Mouse (Mus musculus): ENCODE data around the gene Tenm2. TPM values are rescaled to one million over a fixed set of nuclear protein-coding genes. Genes with fewer than 3 reads are reported as not detected.

Tenm2 gene
- polyA plus RNA-seq, 1 experiment from 2014 or later: 1.5 TPM

- no peak overlapping the region for H3K4me3 ChIP-seq (ENCODE audit: low read depth, low read length)
- H3K27me3 ChIP-seq (ENCODE audit: control insufficient read depth, insufficient read depth, low read length): no peaks in the 10 kb centered on the region
- DNase-seq (ENCODE audit: low spot score): no peak
- no peaks in the 10 kb centered on the region for H3K4me1 ChIP-seq (ENCODE audit: control insufficient read depth, insufficient read depth, low read length)
- H3K4me2 ChIP-seq (ENCODE audit: low read depth, low read length): no peak overlapping the region
- no peak for ATAC-seq (replicated peaks; ENCODE audit: insufficient number of reproducible peaks, low FRiP score, low TSS enrichment, low read depth)
- no peaks in the 10 kb centered on the region for H3K9me3 ChIP-seq (replicated peaks; ENCODE audit: control insufficient read depth, low read length)
- no peaks in the 10 kb centered on the region for H3K36me3 ChIP-seq (replicated peaks; ENCODE audit: control insufficient read depth, insufficient read depth, low read depth, low read length)
- WGBS: 60% methylated on average over 11 of the region's 11 CpGs
- H3K9ac ChIP-seq (replicated peaks; ENCODE audit: low read length): no peak overlapping the region
- no peak overlapping the region for H3K27ac ChIP-seq (replicated peaks; ENCODE audit: low read depth, low read length)
These were observed 1155.0 kb downstream of the Tenm2 start for GRCm38 (mm10) chr11:36080766-36081165.

- no peak for ATAC-seq (replicated peaks; ENCODE audit: insufficient number of reproducible peaks, low FRiP score, low TSS enrichment, low read depth)
These were observed 1157.4 kb downstream of the Tenm2 start for GRCm38 (mm10) chr11:36078391-36078790.

DNA sequence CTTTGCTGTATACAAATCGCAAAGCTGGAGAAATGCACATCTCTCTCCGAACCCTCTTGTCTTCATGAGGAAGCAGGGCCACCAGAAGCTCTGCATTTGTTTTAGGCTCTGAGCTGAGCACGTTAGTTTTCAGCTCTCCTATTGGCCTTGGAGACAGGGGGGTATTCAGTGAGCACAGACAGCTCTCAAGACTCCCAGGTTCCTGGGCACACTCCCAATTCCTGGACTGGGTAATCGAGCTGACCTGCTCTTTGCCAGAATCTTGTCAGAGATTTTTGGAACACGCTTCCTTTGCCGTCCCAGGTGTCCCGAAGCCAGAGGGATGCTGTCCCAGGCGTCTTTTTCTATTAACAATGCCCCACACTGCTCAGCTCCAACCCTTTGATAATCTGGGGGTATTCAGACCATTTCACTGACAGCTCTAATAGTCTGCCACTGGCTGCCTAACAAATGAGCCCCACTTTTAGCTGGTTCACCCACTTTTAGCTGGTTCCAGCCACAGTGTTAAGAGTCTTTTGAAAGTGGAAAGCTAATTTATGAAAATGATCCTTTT is 1161.7 kb downstream of the Tenm2 start:
- no peak for DNase-seq (ENCODE audit: low spot score)
- no peaks in the 10 kb centered on the region for H3K4me1 ChIP-seq (ENCODE audit: control insufficient read depth, insufficient read depth, low read length)
- WGBS: 66% methylated on average over 8 of the region's 8 CpGs
- H3K4me3 ChIP-seq (ENCODE audit: low read depth, low read length): no peak overlapping the region
- H3K4me2 ChIP-seq (ENCODE audit: low read depth, low read length): no peak overlapping the region
- no peaks in the 10 kb centered on the region for H3K36me3 ChIP-seq (replicated peaks; ENCODE audit: control insufficient read depth, insufficient read depth, low read depth, low read length)
- ATAC-seq (replicated peaks; ENCODE audit: insufficient number of reproducible peaks, low FRiP score, low TSS enrichment, low read depth): no peak
- H3K27me3 ChIP-seq (ENCODE audit: control insufficient read depth, insufficient read depth, low read length): no peaks in the 10 kb centered on the region
- H3K9me3 ChIP-seq (replicated peaks; ENCODE audit: control insufficient read depth, low read length): no peaks in the 10 kb centered on the region
- no peak overlapping the region for H3K27ac ChIP-seq (replicated peaks; ENCODE audit: low read depth, low read length)
- no peak overlapping the region for H3K9ac ChIP-seq (replicated peaks; ENCODE audit: low read length)

More at GRCm38 (mm10) chr11:36078391-36078790, 1157.4 kb downstream of the Tenm2 start:
- H3K4me2 ChIP-seq (ENCODE audit: low read depth, low read length): no peak overlapping the region
- H3K4me1 ChIP-seq (ENCODE audit: control insufficient read depth, insufficient read depth, low read length): no peaks in the 10 kb centered on the region
- no peak overlapping the region for H3K4me3 ChIP-seq (ENCODE audit: low read depth, low read length)
- H3K27me3 ChIP-seq (ENCODE audit: control insufficient read depth, insufficient read depth, low read length): no peaks in the 10 kb centered on the region
- 86% methylated on average over 7 of the region's 7 CpGs for WGBS
- H3K9me3 ChIP-seq (replicated peaks; ENCODE audit: control insufficient read depth, low read length): no peaks in the 10 kb centered on the region
- H3K36me3 ChIP-seq (replicated peaks; ENCODE audit: control insufficient read depth, insufficient read depth, low read depth, low read length): no peaks in the 10 kb centered on the region
- H3K27ac ChIP-seq (replicated peaks; ENCODE audit: low read depth, low read length): no peak overlapping the region
- DNase-seq (ENCODE audit: low spot score): no peak
- no peak overlapping the region for H3K9ac ChIP-seq (replicated peaks; ENCODE audit: low read length)

DNA sequence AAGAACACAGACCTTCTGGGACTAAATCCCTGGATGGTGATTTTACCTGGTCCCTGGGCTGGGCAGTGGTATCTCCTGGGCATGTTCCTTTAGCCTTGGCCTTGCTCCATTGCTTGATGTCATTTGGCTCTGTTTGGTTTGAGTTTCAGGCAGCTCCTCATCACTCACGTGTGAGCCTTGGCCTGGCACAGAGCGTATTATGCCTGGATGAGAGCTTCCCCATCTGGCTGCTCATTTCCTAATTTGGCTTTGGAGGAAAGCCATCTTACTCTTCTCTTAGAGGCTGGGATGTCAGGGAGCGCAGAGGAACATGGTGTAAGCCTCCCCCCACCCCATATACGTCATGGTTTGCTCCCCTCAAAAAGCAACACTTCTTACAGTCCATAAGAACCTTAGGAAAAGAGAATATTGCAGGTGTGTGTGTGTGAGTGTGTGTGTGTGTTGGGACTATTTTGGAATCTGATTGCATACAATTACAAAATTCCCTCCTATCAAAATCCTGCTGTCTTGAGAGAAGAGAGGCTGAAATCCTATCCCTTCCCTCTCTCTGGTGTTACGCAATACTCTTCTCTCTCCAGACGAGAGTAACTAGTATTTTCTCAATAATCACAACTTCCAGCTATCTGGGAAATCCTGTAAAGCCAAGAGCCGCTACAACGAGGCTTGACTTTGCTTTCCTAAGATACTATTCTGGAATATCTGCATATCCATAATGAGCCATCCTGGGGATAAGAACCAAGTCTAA is 1162.5 kb downstream of the Tenm2 start:
- Histone ChIP-seq H3K4me1 (ENCODE audit: control insufficient read depth, insufficient read depth, low read length) (no peaks in the 10 kb centered on the region), H3K27ac (replicated peaks; ENCODE audit: low read depth, low read length) (no peak overlapping the region), H3K4me3 (ENCODE audit: low read depth, low read length) (no peak overlapping the region), H3K4me2 (ENCODE audit: low read depth, low read length) (no peak overlapping the region), H3K36me3 (replicated peaks; ENCODE audit: control insufficient read depth, insufficient read depth, low read depth, low read length) (no peaks in the 10 kb centered on the region), H3K9ac (replicated peaks; ENCODE audit: low read length) (no peak overlapping the region), H3K27me3 (ENCODE audit: control insufficient read depth, insufficient read depth, low read length) (no peaks in the 10 kb centered on the region), H3K9me3 (replicated peaks; ENCODE audit: control insufficient read depth, low read length) (no peaks in the 10 kb centered on the region)
- DNase-seq (ENCODE audit: low spot score) (no peak), ATAC-seq (replicated peaks; ENCODE audit: insufficient number of reproducible peaks, low FRiP score, low TSS enrichment, low read depth) (no peak)
- 76% methylated on average over 8 of the region's 8 CpGs for WGBS

- no peaks in the 10 kb centered on the region for H3K36me3 ChIP-seq (replicated peaks; ENCODE audit: control insufficient read depth, insufficient read depth, low read depth, low read length)
- DNase-seq (ENCODE audit: low spot score) (no peak), ATAC-seq (replicated peaks; ENCODE audit: insufficient number of reproducible peaks, low FRiP score, low TSS enrichment, low read depth) (no peak)
- H3K4me1 ChIP-seq (ENCODE audit: control insufficient read depth, insufficient read depth, low read length): no peaks in the 10 kb centered on the region
- H3K27ac ChIP-seq (replicated peaks; ENCODE audit: low read depth, low read length): no peak overlapping the region
- no peak overlapping the region for H3K4me3 ChIP-seq (ENCODE audit: low read depth, low read length)
- H3K4me2 ChIP-seq (ENCODE audit: low read depth, low read length): no peak overlapping the region
- WGBS: 89% methylated on average over 5 of the region's 5 CpGs
- no peaks in the 10 kb centered on the region for H3K9me3 ChIP-seq (replicated peaks; ENCODE audit: control insufficient read depth, low read length)
- H3K9ac ChIP-seq (replicated peaks; ENCODE audit: low read length): no peak overlapping the region
- H3K27me3 ChIP-seq (ENCODE audit: control insufficient read depth, insufficient read depth, low read length): no peaks in the 10 kb centered on the region
These were observed 1163.1 kb downstream of the Tenm2 start for GRCm38 (mm10) chr11:36072646-36073045.

GRCm38 (mm10) chr11:36072038-36072437 is 1163.7 kb downstream of the Tenm2 start:
- no peak for ATAC-seq (replicated peaks; ENCODE audit: insufficient number of reproducible peaks, low FRiP score, low TSS enrichment, low read depth)
- H3K9me3 ChIP-seq (replicated peaks; ENCODE audit: control insufficient read depth, low read length): no peaks in the 10 kb centered on the region
- no peak overlapping the region for H3K4me2 ChIP-seq (ENCODE audit: low read depth, low read length)
- no peaks in the 10 kb centered on the region for H3K36me3 ChIP-seq (replicated peaks; ENCODE audit: control insufficient read depth, insufficient read depth, low read depth, low read length)
- no peaks in the 10 kb centered on the region for H3K27me3 ChIP-seq (ENCODE audit: control insufficient read depth, insufficient read depth, low read length)
- H3K27ac ChIP-seq (replicated peaks; ENCODE audit: low read depth, low read length): no peak overlapping the region
- DNase-seq (ENCODE audit: low spot score): no peak
- H3K9ac ChIP-seq (replicated peaks; ENCODE audit: low read length): no peak overlapping the region
- no peak overlapping the region for H3K4me3 ChIP-seq (ENCODE audit: low read depth, low read length)
- no peaks in the 10 kb centered on the region for H3K4me1 ChIP-seq (ENCODE audit: control insufficient read depth, insufficient read depth, low read length)
- 43% methylated on average over 9 of the region's 9 CpGs for WGBS

- no peaks in the 10 kb centered on the region for H3K36me3 ChIP-seq (replicated peaks; ENCODE audit: control insufficient read depth, insufficient read depth, low read depth, low read length)
- no peak overlapping the region for H3K27ac ChIP-seq (replicated peaks; ENCODE audit: low read depth, low read length)
- ATAC-seq (replicated peaks; ENCODE audit: insufficient number of reproducible peaks, low FRiP score, low TSS enrichment, low read depth) (no peak), DNase-seq (ENCODE audit: low spot score) (no peak)
- H3K4me2 ChIP-seq (ENCODE audit: low read depth, low read length): no peak overlapping the region
- no peaks in the 10 kb centered on the region for H3K9me3 ChIP-seq (replicated peaks; ENCODE audit: control insufficient read depth, low read length)
- H3K4me3 ChIP-seq (ENCODE audit: low read depth, low read length): no peak overlapping the region
- no peaks in the 10 kb centered on the region for H3K4me1 ChIP-seq (ENCODE audit: control insufficient read depth, insufficient read depth, low read length)
- no peak overlapping the region for H3K9ac ChIP-seq (replicated peaks; ENCODE audit: low read length)
- no peaks in the 10 kb centered on the region for H3K27me3 ChIP-seq (ENCODE audit: control insufficient read depth, insufficient read depth, low read length)
- WGBS: no CpG with 5 or more reads among the region's 1 CpGs
These were observed 1176.4 kb downstream of the Tenm2 start for GRCm38 (mm10) chr11:36059325-36059843.

- Histone ChIP-seq H3K27ac (replicated peaks; ENCODE audit: low read depth, low read length) (no peak overlapping the region), H3K9ac (replicated peaks; ENCODE audit: low read length) (no peak overlapping the region), H3K36me3 (replicated peaks; ENCODE audit: control insufficient read depth, insufficient read depth, low read depth, low read length) (no peaks in the 10 kb centered on the region), H3K4me3 (ENCODE audit: low read depth, low read length) (no peak overlapping the region), H3K4me2 (ENCODE audit: low read depth, low read length) (no peak overlapping the region), H3K4me1 (ENCODE audit: control insufficient read depth, insufficient read depth, low read length) (no peaks in the 10 kb centered on the region), H3K27me3 (ENCODE audit: control insufficient read depth, insufficient read depth, low read length) (no peaks in the 10 kb centered on the region), H3K9me3 (replicated peaks; ENCODE audit: control insufficient read depth, low read length) (no peaks in the 10 kb centered on the region)
- ATAC-seq (replicated peaks; ENCODE audit: insufficient number of reproducible peaks, low FRiP score, low TSS enrichment, low read depth): no peak
- WGBS: 82% methylated on average over 11 of the region's 11 CpGs
- DNase-seq (ENCODE audit: low spot score): no peak
These were observed 1179.2 kb downstream of the Tenm2 start for GRCm38 (mm10) chr11:36056525-36056924.
